Mouse (Mus musculus): ENCODE data around the gene Tmem30c. TPM values are rescaled to one million over a fixed set of nuclear protein-coding genes. Genes with fewer than 3 reads are reported as not detected.

The Tmem30c gene
- polyA plus RNA-seq, 1 experiment = 0.36 TPM

DNA sequence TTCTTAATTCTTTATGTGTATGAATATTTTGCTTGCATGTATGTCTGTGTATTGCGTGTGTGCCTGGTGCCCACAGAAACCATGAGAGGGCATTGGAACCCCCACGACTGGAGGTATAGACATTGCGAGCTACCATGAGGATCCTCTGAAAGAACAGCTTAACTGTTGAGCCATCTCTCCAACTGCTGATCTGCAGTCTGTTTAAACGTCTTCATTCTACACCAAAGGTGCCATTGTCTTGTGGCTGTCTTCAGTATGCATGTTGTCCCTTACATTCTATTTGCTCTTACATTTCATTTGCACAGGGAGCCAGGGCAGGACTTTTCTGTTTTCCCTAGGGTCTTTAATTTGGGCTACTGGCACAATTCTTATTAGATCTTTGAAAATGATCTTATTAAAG, 41.7 kb downstream of the Tmem30c start:
- Histone ChIP-seq H3K4me3 (ENCODE audit: low read depth, low read length) (no peak overlapping the region), H3K9ac (ENCODE audit: low read depth, poor library complexity, severe bottlenecking) (no peak overlapping the region)

DNA sequence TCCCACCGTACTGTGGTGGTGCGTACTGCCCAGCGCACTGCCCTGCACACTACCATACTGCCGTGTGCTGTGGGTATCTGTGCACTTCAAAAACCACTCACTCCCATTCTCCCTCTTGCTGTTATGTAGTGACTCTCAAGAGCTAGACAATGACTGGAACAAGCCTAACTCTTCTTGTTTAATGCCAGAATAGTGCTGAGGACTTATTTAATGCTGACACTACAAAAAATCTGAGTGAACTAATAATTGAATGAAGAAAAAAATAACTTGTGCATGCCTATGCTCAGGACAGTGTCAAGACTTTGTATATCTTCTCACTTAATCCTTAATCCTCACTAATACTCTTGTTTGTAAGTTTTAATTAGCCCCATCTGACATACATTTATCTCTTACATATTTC, 45.2 kb downstream of the Tmem30c start:
- no peak for TF ChIP-seq EP300 (IDR thresholded peaks at IDR 0.05; ENCODE audit: insufficient read depth, low read depth, low read length)
- no peak for TF ChIP-seq POLR2A (IDR thresholded peaks at IDR 0.05; ENCODE audit: insufficient read depth, low read length)
- no peak for TF ChIP-seq CTCF (IDR thresholded peaks at IDR 0.05; ENCODE audit: low read depth, low read length)
- Histone ChIP-seq H3K4me1 (ENCODE audit: control insufficient read depth, insufficient read depth, low read length) (peaks cover 5% of the 10 kb centered on the region), H3K9me3 (replicated peaks; ENCODE audit: control insufficient read depth, insufficient read depth, low read length, poor library complexity, severe bottlenecking) (0 out of 2 replicates have a peak, but pooled peaks cover 4% of the 10 kb centered on the region), H3K27ac (ENCODE audit: insufficient read depth, low read length) (no peak overlapping the region), H3K4me3 (ENCODE audit: low read depth, low read length) (no peak overlapping the region), H3K9ac (ENCODE audit: low read depth, poor library complexity, severe bottlenecking) (no peak overlapping the region), H3K27me3 (ENCODE audit: control insufficient read depth, insufficient read depth, low read length, poor library complexity, severe bottlenecking) (no peaks in the 10 kb centered on the region), H3K36me3 (ENCODE audit: control insufficient read depth, insufficient read depth, low read length, poor library complexity, severe bottlenecking) (no peaks in the 10 kb centered on the region)

More for the DNA sequence above, 41.7 kb downstream of the Tmem30c start:
- Histone ChIP-seq H3K36me3 (ENCODE audit: control insufficient read depth, insufficient read depth, low read length, poor library complexity, severe bottlenecking) (no peaks in the 10 kb centered on the region), H3K4me1 (ENCODE audit: control insufficient read depth, insufficient read depth, low read length) (peaks cover 1% of the 10 kb centered on the region), H3K27ac (ENCODE audit: insufficient read depth, low read length) (no peak overlapping the region), H3K9me3 (replicated peaks; ENCODE audit: control insufficient read depth, insufficient read depth, low read length, poor library complexity, severe bottlenecking) (0 out of 2 replicates have a peak, but pooled peaks cover 4% of the 10 kb centered on the region), H3K27me3 (ENCODE audit: control insufficient read depth, insufficient read depth, low read length, poor library complexity, severe bottlenecking) (no peaks in the 10 kb centered on the region)
- TF ChIP-seq CTCF (IDR thresholded peaks at IDR 0.05; ENCODE audit: low read depth, low read length) (no peak), EP300 (IDR thresholded peaks at IDR 0.05; ENCODE audit: insufficient read depth, low read depth, low read length) (no peak), POLR2A (IDR thresholded peaks at IDR 0.05; ENCODE audit: insufficient read depth, low read length) (no peak)

DNA sequence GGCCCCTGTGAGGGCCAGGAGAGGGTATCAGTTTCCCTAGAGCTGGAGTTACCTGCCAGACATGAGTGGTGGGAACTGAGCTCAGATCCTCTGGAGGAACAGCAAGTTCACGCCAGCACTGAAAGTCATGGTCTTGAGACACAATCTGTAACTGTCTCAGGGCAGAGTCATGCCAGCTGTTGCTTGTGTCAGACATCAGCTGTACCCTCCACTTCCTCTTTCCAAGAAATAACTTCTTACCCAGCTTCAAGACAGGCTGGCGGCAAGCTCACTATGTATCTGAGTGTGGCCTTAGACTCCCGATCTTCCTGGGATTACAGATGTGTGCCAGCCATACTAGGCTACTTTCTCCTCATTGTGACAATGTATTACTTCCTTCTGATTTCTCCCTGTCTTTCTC, 46.1 kb downstream of the Tmem30c start:
- TF ChIP-seq EP300 (IDR thresholded peaks at IDR 0.05; ENCODE audit: insufficient read depth, low read depth, low read length) (no peak), CTCF (IDR thresholded peaks at IDR 0.05; ENCODE audit: low read depth, low read length) (no peak), POLR2A (IDR thresholded peaks at IDR 0.05; ENCODE audit: insufficient read depth, low read length) (no peak)
- H3K9me3 ChIP-seq (replicated peaks; ENCODE audit: control insufficient read depth, insufficient read depth, low read length, poor library complexity, severe bottlenecking) = 0 out of 2 replicates have a peak, but pooled peaks cover 4% of the 10 kb centered on the region
- no peak overlapping the region for H3K4me3 ChIP-seq (ENCODE audit: low read depth, low read length)
- no peak overlapping the region for H3K27ac ChIP-seq (ENCODE audit: insufficient read depth, low read length)
- no peak overlapping the region for H3K9ac ChIP-seq (ENCODE audit: low read depth, poor library complexity, severe bottlenecking)
- H3K27me3 ChIP-seq (ENCODE audit: control insufficient read depth, insufficient read depth, low read length, poor library complexity, severe bottlenecking) = no peaks in the 10 kb centered on the region
- H3K36me3 ChIP-seq (ENCODE audit: control insufficient read depth, insufficient read depth, low read length, poor library complexity, severe bottlenecking) = no peaks in the 10 kb centered on the region
- peaks cover 4% of the 10 kb centered on the region for H3K4me1 ChIP-seq (ENCODE audit: control insufficient read depth, insufficient read depth, low read length)

- Histone ChIP-seq H3K36me3 (ENCODE audit: control insufficient read depth, insufficient read depth, low read length, poor library complexity, severe bottlenecking) (no peaks in the 10 kb centered on the region), H3K9ac (ENCODE audit: low read depth, poor library complexity, severe bottlenecking) (no peak overlapping the region), H3K4me3 (ENCODE audit: low read depth, low read length) (no peak overlapping the region), H3K27ac (ENCODE audit: insufficient read depth, low read length) (peak overlapping the region; percentile 56), H3K4me1 (ENCODE audit: control insufficient read depth, insufficient read depth, low read length) (peaks cover 8% of the 10 kb centered on the region), H3K27me3 (ENCODE audit: control insufficient read depth, insufficient read depth, low read length, poor library complexity, severe bottlenecking) (no peaks in the 10 kb centered on the region), H3K9me3 (replicated peaks; ENCODE audit: control insufficient read depth, insufficient read depth, low read length, poor library complexity, severe bottlenecking) (no peaks in the 10 kb centered on the region)
- TF ChIP-seq POLR2A (IDR thresholded peaks at IDR 0.05; ENCODE audit: insufficient read depth, low read length) = no peak
- peak; percentile 71 for TF ChIP-seq CTCF (IDR thresholded peaks at IDR 0.05; ENCODE audit: low read depth, low read length)
- no peak for TF ChIP-seq EP300 (IDR thresholded peaks at IDR 0.05; ENCODE audit: insufficient read depth, low read depth, low read length)
Measured at GRCm38 (mm10) chr16:57243858-57244248, 48.8 kb downstream of the Tmem30c start.

DNA sequence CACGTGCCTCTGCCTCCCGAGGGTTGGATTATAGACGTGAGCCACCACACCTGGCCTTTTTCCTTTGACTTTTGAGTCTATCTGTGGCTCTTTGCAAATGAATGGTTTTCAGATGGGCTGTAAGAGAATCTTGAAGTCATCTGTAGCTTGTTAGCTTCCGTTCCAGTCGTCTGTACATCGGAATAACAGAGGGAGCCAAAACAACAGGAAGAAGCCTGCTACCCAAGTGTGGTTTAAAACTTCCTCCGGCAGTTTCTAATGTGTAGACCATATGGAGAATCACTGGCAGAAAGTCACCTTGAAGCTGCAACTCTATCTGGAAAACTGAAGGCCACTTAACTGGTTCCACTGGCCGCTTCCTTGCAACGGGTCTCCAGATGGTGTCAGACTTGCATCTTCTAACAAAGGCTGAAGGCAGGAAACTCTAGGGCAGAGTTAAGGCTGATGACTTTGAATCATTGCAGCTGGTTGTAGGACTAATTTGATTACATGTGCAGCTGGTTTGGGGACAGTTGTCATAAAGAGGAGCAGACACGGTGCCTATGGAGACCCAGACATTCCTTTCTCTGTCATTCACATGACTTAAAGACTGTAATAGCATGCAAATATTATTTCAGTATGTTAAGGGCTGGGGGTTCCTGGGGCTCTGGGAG, 49.3 kb downstream of the Tmem30c start:
- H3K4me3 ChIP-seq (ENCODE audit: low read depth, low read length) = no peak overlapping the region
- H3K27ac ChIP-seq (ENCODE audit: insufficient read depth, low read length) = peak overlapping the region; percentile 56
- H3K4me1 ChIP-seq (ENCODE audit: control insufficient read depth, insufficient read depth, low read length) = peaks cover 8% of the 10 kb centered on the region
- H3K9me3 ChIP-seq (replicated peaks; ENCODE audit: control insufficient read depth, insufficient read depth, low read length, poor library complexity, severe bottlenecking) = no peaks in the 10 kb centered on the region
- H3K9ac ChIP-seq (ENCODE audit: low read depth, poor library complexity, severe bottlenecking) = no peak overlapping the region
- no peaks in the 10 kb centered on the region for H3K36me3 ChIP-seq (ENCODE audit: control insufficient read depth, insufficient read depth, low read length, poor library complexity, severe bottlenecking)
- no peaks in the 10 kb centered on the region for H3K27me3 ChIP-seq (ENCODE audit: control insufficient read depth, insufficient read depth, low read length, poor library complexity, severe bottlenecking)
- TF ChIP-seq EP300 (IDR thresholded peaks at IDR 0.05; ENCODE audit: insufficient read depth, low read depth, low read length) = peak; percentile 87
- no peak for TF ChIP-seq POLR2A (IDR thresholded peaks at IDR 0.05; ENCODE audit: insufficient read depth, low read length)
- peak; percentile 18 for TF ChIP-seq CTCF (IDR thresholded peaks at IDR 0.05; ENCODE audit: low read depth, low read length)

- TF ChIP-seq CTCF (IDR thresholded peaks at IDR 0.05; ENCODE audit: low read depth, low read length) (no peak), EP300 (IDR thresholded peaks at IDR 0.05; ENCODE audit: insufficient read depth, low read depth, low read length) (0 out of 2 replicates have a peak, but pooled peaks have one; percentile 50)
- H3K4me3 ChIP-seq (ENCODE audit: low read depth, low read length) = no peak overlapping the region
- no peaks in the 10 kb centered on the region for H3K36me3 ChIP-seq (ENCODE audit: control insufficient read depth, insufficient read depth, low read length, poor library complexity, severe bottlenecking)
- peaks cover 8% of the 10 kb centered on the region for H3K4me1 ChIP-seq (ENCODE audit: control insufficient read depth, insufficient read depth, low read length)
- H3K27me3 ChIP-seq (ENCODE audit: control insufficient read depth, insufficient read depth, low read length, poor library complexity, severe bottlenecking) = no peaks in the 10 kb centered on the region
- peak overlapping the region; percentile 11; the same call in 1 of the 2 replicates for H3K27ac ChIP-seq (ENCODE audit: insufficient read depth, low read length)
- no peaks in the 10 kb centered on the region for H3K9me3 ChIP-seq (replicated peaks; ENCODE audit: control insufficient read depth, insufficient read depth, low read length, poor library complexity, severe bottlenecking)
- no peak overlapping the region for H3K9ac ChIP-seq (ENCODE audit: low read depth, poor library complexity, severe bottlenecking)
Measured at GRCm38 (mm10) chr16:57242857-57243204, 49.8 kb downstream of the Tmem30c start.

Data from ES-Bruce4 (cell line).